In genomic region chr2:150623957-150624356, GRCm38 (mm10) we compare ENCODE assay signal across 30 mouse cellular contexts. TPM values are rescaled to one million over a fixed set of nuclear protein-coding genes. Genes with fewer than 3 reads are reported as not detected.
DNase-seq lines count a peak whose midpoint lies in the region; ATAC-seq lines count a peak whose summit lies in the region.
"Had no signal": no experiment of that assay in that cellular context is flagged by ENCODE, and none has a peak within 500 bp of the region (broad histone marks: within the 10 kb centered on the region; RNA-seq: fewer than 3 reads in every experiment).

No protein-coding gene starts in this region.

- H3K9ac ChIP-seq in kidney, embryonic 15.5 days: no peak overlapping the region
- H3K9ac ChIP-seq: embryonic facial prominence, embryonic 13.5 days; embryonic facial prominence, embryonic 15.5 days; forebrain, embryonic 12.5 days had no signal

- 85% methylated on average over 3 of the region's 3 CpGs for WGBS in kidney, embryonic 15.5 days

- H3K4me3 ChIP-seq in brown adipose tissue, adult 24 weeks (ENCODE audit: insufficient read depth, low read depth, low read length): no peak overlapping the region
- H3K4me3 ChIP-seq in kidney, embryonic 15.5 days (replicated peaks): no peak overlapping the region
- H3K4me3 ChIP-seq: embryonic facial prominence, embryonic 13.5 days; embryonic facial prominence, embryonic 15.5 days; erythroblast, embryonic 14.5 days; forebrain, embryonic 10.5 days; forebrain, embryonic 12.5 days had no signal

- H3K27me3 ChIP-seq in kidney, embryonic 15.5 days: no peaks in the 10 kb centered on the region
- H3K27me3 ChIP-seq: CH12.LX; embryonic facial prominence, embryonic 13.5 days; embryonic facial prominence, embryonic 15.5 days; forebrain, embryonic 12.5 days had no signal

- H3K4me2 ChIP-seq in kidney, embryonic 15.5 days: no peak overlapping the region
- H3K4me2 ChIP-seq: embryonic facial prominence, embryonic 13.5 days; embryonic facial prominence, embryonic 15.5 days; forebrain, embryonic 12.5 days had no signal

- no peak for ATAC-seq in kidney, embryonic 15.5 days (replicated peaks; ENCODE audit: low FRiP score)
- ATAC-seq: activated CD4-positive, CD25-positive, alpha-beta regulatory T cell, adult 4 months; CD4-positive, CD25-positive, alpha-beta regulatory T cell, adult 4 months; forebrain, embryonic 14.5 days; forebrain, embryonic 16.5 days; Patski had no signal

- H3K9me3 ChIP-seq in kidney, embryonic 15.5 days (replicated peaks): no peaks in the 10 kb centered on the region
- H3K9me3 ChIP-seq: embryonic facial prominence, embryonic 13.5 days; embryonic facial prominence, embryonic 15.5 days; forebrain, embryonic 10.5 days; forebrain, embryonic 12.5 days; G1E had no signal

- DNase-seq in adrenal gland, postnatal 14 days: peak; percentile 10
- no peak for DNase-seq in adrenal gland, postnatal 4 days (ENCODE audit: low spot score in 2 of 2)
- DNase-seq in lung, postnatal 10 days: peak; percentile 24
- DNase-seq in lung, postnatal 25 days (ENCODE audit: low spot score): peak; percentile 73
- DNase-seq in frontal cortex, adult 2 months (ENCODE audit: extremely low spot score in 1 of 2, low spot score in 1 of 2): no peak
- DNase-seq in heart, postnatal 4 days: no peak
- DNase-seq: adrenal gland, adult 8-10 months; adrenal gland, postnatal 25 days; B cell, adult 2 months; cerebellum, adult 11 months; cerebellum, adult 18-20 months; cerebellum, adult 8-10 months; cerebellum, adult 9-11 months; cerebellum, postnatal 14 days; cerebellum, postnatal 36 days; embryo, embryonic 11 days had no signal

- no peaks in the 10 kb centered on the region for H3K36me3 ChIP-seq in kidney, embryonic 15.5 days
- H3K36me3 ChIP-seq: embryonic facial prominence, embryonic 13.5 days; embryonic facial prominence, embryonic 15.5 days had no signal

- H3K27ac ChIP-seq in brown adipose tissue, adult 24 weeks (replicated peaks; ENCODE audit: low read depth, low read length): 0 out of 2 replicates have a peak overlapping the region, but pooled peaks have one; percentile 6
- no peak overlapping the region for H3K27ac ChIP-seq in kidney, embryonic 15.5 days
- H3K27ac ChIP-seq: embryonic facial prominence, embryonic 13.5 days; embryonic facial prominence, embryonic 15.5 days; forebrain, embryonic 10.5 days; forebrain, embryonic 12.5 days had no signal

- no peaks in the 10 kb centered on the region; the same call in 1 of the 2 replicates for H3K4me1 ChIP-seq in brown adipose tissue, adult 24 weeks (ENCODE audit: control insufficient read depth, insufficient read depth, insufficient read length, low read length)
- H3K4me1 ChIP-seq in kidney, embryonic 15.5 days: no peaks in the 10 kb centered on the region
- H3K4me1 ChIP-seq: embryonic facial prominence, embryonic 13.5 days; embryonic facial prominence, embryonic 15.5 days; forebrain, embryonic 10.5 days; forebrain, embryonic 12.5 days had no signal

RNA-seq across cellular contexts. Expression of gene Apmap, which starts 15.6 kb away (rescaled TPM):
- total RNA-seq in adrenal gland, postnatal 14 days (2021): 161 and 180 TPM in 2 replicates
- 10 to 100 TPM; 87.6 to 95.1 TPM for total RNA-seq in adrenal gland, postnatal 4 days (2021)
- 125 and 136 TPM in 2 replicates for polyA plus RNA-seq in brown adipose tissue, adult 24 weeks (2012; ENCODE audit: insufficient read depth, insufficient read length, missing spikeins)
- polyA plus RNA-seq in kidney, embryonic 15.5 days (2015; fragmentation: Nextera tagmentation; extraction: Ambion mirVana): 46.0 and 47.6 TPM in 2 replicates
- 61.2 TPM in 2 replicates for polyA plus RNA-seq in frontal cortex, adult 2 months (2012; rRNA removed)
- 10 to 100 TPM; 33.5 to 37.6 TPM for total RNA-seq in heart, postnatal 4 days (2021)

RNA-seq across cellular contexts. Expression of gene Acss1, which starts 44.3 kb away (rescaled TPM):
- 75.7 and 93.0 TPM in 2 replicates for total RNA-seq in adrenal gland, postnatal 14 days (2021)
- total RNA-seq in adrenal gland, postnatal 4 days (2021): 10 to 100 TPM; 10.8 to 17.1 TPM
- 95.0 and 102 TPM in 2 replicates for polyA plus RNA-seq in brown adipose tissue, adult 24 weeks (2012; ENCODE audit: insufficient read depth, insufficient read length, missing spikeins)
- polyA plus RNA-seq in kidney, embryonic 15.5 days (2015; fragmentation: Nextera tagmentation; extraction: Ambion mirVana): 9.5 and 9.9 TPM in 2 replicates
- polyA plus RNA-seq in frontal cortex, adult 2 months (2012; rRNA removed): 25.3 and 25.9 TPM in 2 replicates
- total RNA-seq in heart, postnatal 4 days (2021): 10 to 100 TPM; 26.7 to 27.3 TPM

RNA-seq across cellular contexts. Expression of gene Cst7, which starts 53.7 kb away (rescaled TPM):
- 0.90 TPM in 1 of 2 replicates, not detected in the other for total RNA-seq in adrenal gland, postnatal 14 days (2021)
- total RNA-seq in adrenal gland, postnatal 4 days (2021): under 1 TPM; 0.31 TPM
- not detected in 2 replicates for polyA plus RNA-seq in brown adipose tissue, adult 24 weeks (2012; ENCODE audit: insufficient read depth, insufficient read length, missing spikeins)
- polyA plus RNA-seq in kidney, embryonic 15.5 days (2015; fragmentation: Nextera tagmentation; extraction: Ambion mirVana): 0.21 and 0.28 TPM in 2 replicates
- 0.48 and 1.1 TPM in 2 replicates for polyA plus RNA-seq in frontal cortex, adult 2 months (2012; rRNA removed)
- total RNA-seq in heart, postnatal 4 days (2021): not detected
- total RNA-seq: adrenal gland, postnatal 25 days had no signal
- polyA plus RNA-seq: forebrain, embryonic 14.5 days; Patski had no signal

Comparison
In these comparisons a context has a peak if more than half of its experiments do, and no peak if none do; other contexts are left out.
1. DNase-seq: peak in adrenal gland, postnatal 14 days (single experiment), lung, postnatal 10 days (single experiment) and lung, postnatal 25 days (single experiment); none in adrenal gland, postnatal 4 days (0 of 2), frontal cortex, adult 2 months (0 of 2) and heart, postnatal 4 days (single experiment).